In genomic region chr11:11675063-11675462, GRCm38 (mm10) we compare ENCODE assay signal across 38 mouse cellular contexts. TPM values are rescaled to one million over a fixed set of nuclear protein-coding genes. Genes with fewer than 3 reads are reported as not detected.
"Had no signal": no experiment of that assay in that cellular context is flagged by ENCODE, and none has a peak within 500 bp of the region (broad histone marks: within the 10 kb centered on the region; RNA-seq: fewer than 3 reads in every experiment).

No protein-coding gene starts in this region.

- H3K4me3 ChIP-seq: embryonic facial prominence, embryonic 10.5 days; embryonic facial prominence, embryonic 12.5 days; embryonic facial prominence, embryonic 13.5 days; embryonic facial prominence, embryonic 15.5 days; erythroblast, embryonic 14.5 days; forebrain, embryonic 10.5 days; forebrain, embryonic 12.5 days; forebrain, embryonic 13.5 days; forebrain, embryonic 15.5 days; gastrocnemius, adult 2 months; heart, adult 2 months; heart, embryonic 10.5 days had no signal

- H3K4me1 ChIP-seq: embryonic facial prominence, embryonic 10.5 days; embryonic facial prominence, embryonic 12.5 days; embryonic facial prominence, embryonic 13.5 days; embryonic facial prominence, embryonic 15.5 days; forebrain, embryonic 10.5 days; forebrain, embryonic 12.5 days; forebrain, embryonic 13.5 days; forebrain, embryonic 15.5 days; heart, embryonic 10.5 days had no signal

- H3K27me3 ChIP-seq: embryonic facial prominence, embryonic 12.5 days; embryonic facial prominence, embryonic 13.5 days; embryonic facial prominence, embryonic 15.5 days; forebrain, embryonic 12.5 days; forebrain, embryonic 13.5 days; forebrain, embryonic 15.5 days had no signal

- ATAC-seq: forebrain, embryonic 13.5 days; forebrain, embryonic 14.5 days; forebrain, embryonic 15.5 days; forebrain, embryonic 16.5 days; forebrain, postnatal 0 days had no signal

- DNase-seq: cerebellum, adult 9-11 months; cerebellum, postnatal 10 days; cerebellum, postnatal 14 days; cerebellum, postnatal 25 days; cerebellum, postnatal 36 days; embryo, embryonic 11 days; forebrain, postnatal 0 days; gastrocnemius, adult 2 months; gastrocnemius, postnatal 14 days; gastrocnemius, postnatal 25 days; gastrocnemius, postnatal 36 days; heart, adult 11 months; heart, adult 18-20 months; heart, adult 2 months had no signal

- H3K36me3 ChIP-seq: embryonic facial prominence, embryonic 10.5 days; embryonic facial prominence, embryonic 12.5 days; embryonic facial prominence, embryonic 13.5 days; embryonic facial prominence, embryonic 15.5 days; forebrain, embryonic 10.5 days; forebrain, embryonic 12.5 days; forebrain, embryonic 15.5 days; heart, embryonic 10.5 days had no signal

- H3K4me2 ChIP-seq: embryonic facial prominence, embryonic 12.5 days; embryonic facial prominence, embryonic 13.5 days; embryonic facial prominence, embryonic 15.5 days; forebrain, embryonic 12.5 days; forebrain, embryonic 13.5 days; forebrain, embryonic 15.5 days had no signal

- H3K9ac ChIP-seq: embryonic facial prominence, embryonic 12.5 days; embryonic facial prominence, embryonic 13.5 days; embryonic facial prominence, embryonic 15.5 days; forebrain, embryonic 12.5 days; forebrain, embryonic 13.5 days; forebrain, embryonic 15.5 days; forebrain, postnatal 0 days had no signal

- H3K9me3 ChIP-seq: embryonic facial prominence, embryonic 10.5 days; embryonic facial prominence, embryonic 12.5 days; embryonic facial prominence, embryonic 13.5 days; embryonic facial prominence, embryonic 15.5 days; forebrain, embryonic 10.5 days; forebrain, embryonic 12.5 days; forebrain, embryonic 13.5 days; forebrain, embryonic 15.5 days; heart, embryonic 10.5 days had no signal

- H3K27ac ChIP-seq: embryonic facial prominence, embryonic 10.5 days; embryonic facial prominence, embryonic 12.5 days; embryonic facial prominence, embryonic 13.5 days; embryonic facial prominence, embryonic 15.5 days; forebrain, embryonic 10.5 days; forebrain, embryonic 12.5 days; forebrain, embryonic 13.5 days; forebrain, embryonic 15.5 days; gastrocnemius, adult 2 months; heart, adult 2 months; heart, embryonic 10.5 days had no signal

RNA-seq across cellular contexts. Expression of gene 4930512M02Rik, which starts 47.4 kb away (rescaled TPM):
- total RNA-seq: common myeloid progenitor, adult 5-6 weeks; forebrain, postnatal 0 days; gastrocnemius, adult 18-20 months; gastrocnemius, adult 2 months; gastrocnemius, adult 8-10 months; gastrocnemius, postnatal 14 days; gastrocnemius, postnatal 25 days; gastrocnemius, postnatal 36 days; gastrocnemius, postnatal 4 days; granulocyte monocyte progenitor cell, adult 5-6 weeks; heart, adult 18-20 months; heart, adult 2 months; heart, adult 8-10 months had no signal
- polyA plus RNA-seq: cortical plate, adult 2 months; embryonic facial prominence, embryonic 10.5 days; embryonic facial prominence, embryonic 11.5 days; embryonic facial prominence, embryonic 12.5 days; embryonic facial prominence, embryonic 13.5 days; embryonic facial prominence, embryonic 14.5 days; embryonic facial prominence, embryonic 15.5 days; erythroblast, embryonic 14.5 days; forebrain, embryonic 10.5 days; forebrain, embryonic 11.5 days; forebrain, embryonic 12.5 days; forebrain, embryonic 13.5 days; forebrain, embryonic 14.5 days; forebrain, embryonic 15.5 days; forebrain, embryonic 16.5 days; forebrain, postnatal 0 days; frontal cortex, adult 2 months; gonadal fat pad, adult 2 months; heart, adult 2 months; heart, embryonic 10.5 days had no signal
